Mouse (Mus musculus): ENCODE results near the gene Ikzf4. TPM values are rescaled to one million over a fixed set of nuclear protein-coding genes. Genes with fewer than 3 reads are reported as not detected.
A peak's percentile ranks its signal among the peaks of the same experiment; 100 is the strongest.

Ikzf4 gene
- polyA plus RNA-seq, 1 experiment from 2014 or later: 8.3 TPM

GRCm38 (mm10) chr10:128662465-128662864 is 16.7 kb upstream of the Ikzf4 start:
- no peak overlapping the region for H3K27ac ChIP-seq (replicated peaks)
- H3K9me3 ChIP-seq: no peaks in the 10 kb centered on the region
- H3K4me3 ChIP-seq: no peak overlapping the region
- H3K36me3 ChIP-seq: no peaks in the 10 kb centered on the region
- H3K27me3 ChIP-seq: no peaks in the 10 kb centered on the region
- no peaks in the 10 kb centered on the region for H3K4me1 ChIP-seq
- no peak overlapping the region for H3K9ac ChIP-seq (replicated peaks)
- no peak overlapping the region for H3K4me2 ChIP-seq (replicated peaks)
- no peak for ATAC-seq (ENCODE audit: low FRiP score, low read depth)

GRCm38 (mm10) chr10:128659490-128659889 is 13.7 kb upstream of the Ikzf4 start:
- no peak for ATAC-seq (ENCODE audit: low FRiP score, low read depth)
- Histone ChIP-seq H3K27ac (replicated peaks) (no peak overlapping the region), H3K4me2 (replicated peaks) (no peak overlapping the region), H3K27me3 (no peaks in the 10 kb centered on the region), H3K4me1 (no peaks in the 10 kb centered on the region), H3K4me3 (no peak overlapping the region), H3K9me3 (no peaks in the 10 kb centered on the region), H3K9ac (replicated peaks) (no peak overlapping the region), H3K36me3 (no peaks in the 10 kb centered on the region)
- 57% methylated on average over 9 of the region's 9 CpGs for WGBS

GRCm38 (mm10) chr10:128657844-128658243 is 12.1 kb upstream of the Ikzf4 start:
- Histone ChIP-seq H3K27ac (replicated peaks) (no peak overlapping the region), H3K27me3 (no peaks in the 10 kb centered on the region), H3K4me3 (no peak overlapping the region), H3K36me3 (no peaks in the 10 kb centered on the region), H3K4me1 (no peaks in the 10 kb centered on the region), H3K9me3 (no peaks in the 10 kb centered on the region), H3K9ac (replicated peaks) (no peak overlapping the region), H3K4me2 (replicated peaks) (no peak overlapping the region)
- WGBS: 67% methylated on average over 9 of the region's 9 CpGs
- no peak for ATAC-seq (ENCODE audit: low FRiP score, low read depth)

GRCm38 (mm10) chr10:128656731-128657130 is 10.9 kb upstream of the Ikzf4 start:
- no peak for ATAC-seq (ENCODE audit: low FRiP score, low read depth)
- no peak overlapping the region for H3K9ac ChIP-seq (replicated peaks)

GRCm38 (mm10) chr10:128655254-128655653 is 9.5 kb upstream of the Ikzf4 start:
- Histone ChIP-seq H3K4me1 (no peaks in the 10 kb centered on the region), H3K9ac (replicated peaks) (no peak overlapping the region), H3K36me3 (no peaks in the 10 kb centered on the region), H3K4me3 (no peak overlapping the region), H3K4me2 (replicated peaks) (no peak overlapping the region), H3K9me3 (no peaks in the 10 kb centered on the region), H3K27ac (replicated peaks) (no peak overlapping the region), H3K27me3 (no peaks in the 10 kb centered on the region)
- no peak for ATAC-seq (ENCODE audit: low FRiP score, low read depth)
- 90% methylated on average over 3 of the region's 3 CpGs for WGBS

More at GRCm38 (mm10) chr10:128656731-128657130, 10.9 kb upstream of the Ikzf4 start:
- no peak overlapping the region for H3K4me2 ChIP-seq (replicated peaks)
- no peaks in the 10 kb centered on the region for H3K9me3 ChIP-seq
- H3K27me3 ChIP-seq: no peaks in the 10 kb centered on the region
- 97% methylated on average over 1 of the region's 1 CpGs for WGBS
- no peaks in the 10 kb centered on the region for H3K4me1 ChIP-seq
- H3K36me3 ChIP-seq: no peaks in the 10 kb centered on the region
- no peak overlapping the region for H3K4me3 ChIP-seq
- no peak overlapping the region for H3K27ac ChIP-seq (replicated peaks)

GRCm38 (mm10) chr10:128653866-128654265 is 8.1 kb upstream of the Ikzf4 start:
- no peak overlapping the region for H3K4me2 ChIP-seq (replicated peaks)
- 69% methylated on average over 4 of the region's 4 CpGs for WGBS
- H3K36me3 ChIP-seq: no peaks in the 10 kb centered on the region
- H3K27me3 ChIP-seq: no peaks in the 10 kb centered on the region
- no peak for ATAC-seq (ENCODE audit: low FRiP score, low read depth)
- H3K9ac ChIP-seq (replicated peaks): no peak overlapping the region
- no peak overlapping the region for H3K4me3 ChIP-seq
- no peaks in the 10 kb centered on the region for H3K4me1 ChIP-seq
- no peak overlapping the region for H3K27ac ChIP-seq (replicated peaks)
- no peaks in the 10 kb centered on the region for H3K9me3 ChIP-seq

- Histone ChIP-seq H3K4me2 (replicated peaks) (peak overlapping the region; percentile 84), H3K27me3 (peaks cover 7% of the 10 kb centered on the region; the same call in 1 of the 2 replicates), H3K4me1 (peaks cover 21% of the 10 kb centered on the region), H3K9me3 (no peaks in the 10 kb centered on the region), H3K4me3 (peak overlapping the region; percentile 59), H3K36me3 (peaks cover 9% of the 10 kb centered on the region; the same call in 1 of the 2 replicates), H3K27ac (replicated peaks) (peak overlapping the region; percentile 87), H3K9ac (replicated peaks) (peak overlapping the region; percentile 79)
- WGBS: 3% methylated on average over 11 of the region's 13 CpGs
- peak; percentile 76 for ATAC-seq (ENCODE audit: low FRiP score, low read depth)
Measured at GRCm38 (mm10) chr10:128646139-128647089, 623 bp upstream of the Ikzf4 start.

- 93% methylated on average over 6 of the region's 6 CpGs for WGBS
- H3K9me3 ChIP-seq: no peaks in the 10 kb centered on the region
- no peak overlapping the region for H3K27ac ChIP-seq (replicated peaks)
- H3K4me1 ChIP-seq: peaks cover 21% of the 10 kb centered on the region
- H3K27me3 ChIP-seq: peaks cover 7% of the 10 kb centered on the region; the same call in 1 of the 2 replicates
- H3K4me2 ChIP-seq (replicated peaks): no peak overlapping the region
- ATAC-seq (ENCODE audit: low FRiP score, low read depth): no peak
- peaks cover 35% of the 10 kb centered on the region for H3K36me3 ChIP-seq
- H3K9ac ChIP-seq (replicated peaks): no peak overlapping the region
- H3K4me3 ChIP-seq: no peak overlapping the region
Measured at GRCm38 (mm10) chr10:128642749-128643148, 3.0 kb downstream of the Ikzf4 start.

- peaks cover 7% of the 10 kb centered on the region; the same call in 1 of the 2 replicates for H3K27me3 ChIP-seq
- 79% methylated on average over 7 of the region's 7 CpGs for WGBS
- no peaks in the 10 kb centered on the region for H3K9me3 ChIP-seq
- no peak overlapping the region for H3K27ac ChIP-seq (replicated peaks)
- no peak overlapping the region for H3K4me2 ChIP-seq (replicated peaks)
- no peak for ATAC-seq (ENCODE audit: low FRiP score, low read depth)
- H3K4me1 ChIP-seq: peaks cover 29% of the 10 kb centered on the region
- peaks cover 35% of the 10 kb centered on the region for H3K36me3 ChIP-seq
- H3K9ac ChIP-seq (replicated peaks): no peak overlapping the region
- no peak overlapping the region for H3K4me3 ChIP-seq
Measured at GRCm38 (mm10) chr10:128641871-128642270, 3.9 kb downstream of the Ikzf4 start.

GRCm38 (mm10) chr10:128640891-128641290 is 4.9 kb downstream of the Ikzf4 start:
- Histone ChIP-seq H3K27ac (replicated peaks) (no peak overlapping the region), H3K9ac (replicated peaks) (no peak overlapping the region), H3K4me3 (no peak overlapping the region), H3K4me1 (peaks cover 25% of the 10 kb centered on the region), H3K27me3 (peaks cover 7% of the 10 kb centered on the region; the same call in 1 of the 2 replicates), H3K4me2 (replicated peaks) (no peak overlapping the region), H3K36me3 (peaks cover 43% of the 10 kb centered on the region), H3K9me3 (no peaks in the 10 kb centered on the region)
- WGBS: 93% methylated on average over 15 of the region's 15 CpGs
- no peak for ATAC-seq (ENCODE audit: low FRiP score, low read depth)

GRCm38 (mm10) chr10:128639999-128640398 is 5.8 kb downstream of the Ikzf4 start:
- peaks cover 52% of the 10 kb centered on the region for H3K36me3 ChIP-seq
- no peak overlapping the region for H3K4me3 ChIP-seq
- ATAC-seq (ENCODE audit: low FRiP score, low read depth): no peak
- H3K27ac ChIP-seq (replicated peaks): no peak overlapping the region
- H3K27me3 ChIP-seq: peaks cover 7% of the 10 kb centered on the region; the same call in 1 of the 2 replicates
- no peak overlapping the region for H3K9ac ChIP-seq (replicated peaks)
- 91% methylated on average over 14 of the region's 14 CpGs for WGBS
- no peaks in the 10 kb centered on the region for H3K9me3 ChIP-seq
- H3K4me2 ChIP-seq (replicated peaks): no peak overlapping the region
- H3K4me1 ChIP-seq: peaks cover 21% of the 10 kb centered on the region

GRCm38 (mm10) chr10:128637011-128637410 is 8.8 kb downstream of the Ikzf4 start:
- Histone ChIP-seq H3K36me3 (peaks cover 73% of the 10 kb centered on the region), H3K4me1 (peaks cover 13% of the 10 kb centered on the region), H3K9me3 (no peaks in the 10 kb centered on the region), H3K9ac (replicated peaks) (peak overlapping the region; percentile 20; the same call in 1 of the 2 replicates), H3K4me3 (no peak overlapping the region), H3K27ac (replicated peaks) (peak overlapping the region; percentile 20), H3K27me3 (no peaks in the 10 kb centered on the region), H3K4me2 (replicated peaks) (peak overlapping the region; percentile 26)
- ATAC-seq (ENCODE audit: low FRiP score, low read depth): no peak
- 5% methylated on average over 11 of the region's 11 CpGs for WGBS

All from midbrain, embryonic 12.5 days (tissue).